17 mouse cellular contexts compared by ENCODE assay signal in the genomic region with DNA sequence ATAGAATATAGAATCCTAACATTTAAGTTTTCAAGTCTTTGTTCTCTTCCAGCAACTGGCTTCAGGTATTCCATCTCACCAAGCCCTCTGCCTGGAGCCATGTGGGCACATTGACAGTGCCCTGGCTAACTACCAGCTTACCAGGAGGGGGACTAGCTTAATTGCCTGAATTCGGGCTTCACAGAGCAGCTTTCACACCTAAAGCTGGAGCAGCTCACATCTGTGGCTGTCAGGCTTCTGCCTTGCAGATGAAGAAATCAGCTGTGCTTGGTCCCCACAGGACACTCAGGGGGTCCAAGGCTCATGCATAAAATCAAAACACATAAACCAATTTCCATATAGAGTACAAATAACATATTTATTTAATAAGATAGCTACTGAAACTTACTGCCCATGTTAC.
DNase-seq lines count a peak whose midpoint lies in the region; ATAC-seq and TF ChIP-seq lines count a peak whose summit lies in the region.
"Had no signal": no experiment of that assay in that cellular context is flagged by ENCODE, and none has a peak within 500 bp of the region (broad histone marks: within the 10 kb centered on the region; RNA-seq: fewer than 3 reads in every experiment).

No protein-coding gene starts in this region.

- no peak overlapping the region for H3K9ac ChIP-seq in forebrain, embryonic 14.5 days (ENCODE audit: low read length)
- no peak overlapping the region for H3K9ac ChIP-seq in midbrain, embryonic 16.5 days (ENCODE audit: low read depth, low read length)
- no peak overlapping the region for H3K9ac ChIP-seq in intestine, postnatal 0 days (ENCODE audit: low read depth, low read length)
- H3K9ac ChIP-seq: limb, embryonic 15.5 days had no signal

- peak; percentile 26 for DNase-seq in left cerebral cortex, postnatal 4 days
- DNase-seq in left cerebral cortex, adult 2 months (ENCODE audit: extremely low spot score in 1 of 2, low spot score in 2 of 2): no peak
- DNase-seq in forebrain, embryonic 14.5 days (ENCODE audit: low spot score): peak; percentile 44
- peak; percentile 3 for DNase-seq in forelimb bud, embryonic 11.5 days (ENCODE audit: low read depth, low spot score)
- no peak for DNase-seq in kidney, postnatal 36 days
- DNase-seq: adrenal gland, postnatal 36 days; gastrocnemius, postnatal 10 days; heart, adult 2 months; kidney, adult 8-10 months; kidney, postnatal 4 days; lung, postnatal 14 days; right cerebral cortex, postnatal 4 days; thymus, postnatal 25 days had no signal

- no peak overlapping the region for H3K4me3 ChIP-seq in left cerebral cortex, adult 2 months
- no peak overlapping the region for H3K4me3 ChIP-seq in forebrain, embryonic 14.5 days (ENCODE audit: low read depth, low read length)
- H3K4me3 ChIP-seq in midbrain, embryonic 16.5 days (ENCODE audit: low read depth, low read length): no peak overlapping the region
- H3K4me3 ChIP-seq in intestine, postnatal 0 days (ENCODE audit: low read depth, low read length): no peak overlapping the region
- H3K4me3 ChIP-seq: heart, adult 2 months; limb, embryonic 15.5 days had no signal

- no peaks in the 10 kb centered on the region for H3K9me3 ChIP-seq in forebrain, embryonic 14.5 days (replicated peaks; ENCODE audit: control insufficient read depth, low read length)
- no peaks in the 10 kb centered on the region for H3K9me3 ChIP-seq in midbrain, embryonic 16.5 days (replicated peaks; ENCODE audit: control insufficient read depth, low read length, poor library complexity, severe bottlenecking)
- H3K9me3 ChIP-seq in intestine, postnatal 0 days (ENCODE audit: control insufficient read depth): no peaks in the 10 kb centered on the region
- H3K9me3 ChIP-seq: G1E; limb, embryonic 15.5 days had no signal

- TF ChIP-seq CTCF in left cerebral cortex, adult 2 months (IDR thresholded peaks at IDR 0.05): no peak
- TF ChIP-seq CTCF in intestine, postnatal 0 days (IDR thresholded peaks at IDR 0.05; ENCODE audit: low read depth): no peak

- intact Hi-C loops in left cerebral cortex, postnatal 4 days (cut with DNase I): no loop called here
- intact Hi-C loops in left cerebral cortex, adult 2 months (cut with DNase I): no loop called here

- ATAC-seq in forebrain, embryonic 14.5 days: peak; percentile 67
- peak; percentile 62; the same call in 1 of the 2 replicates for ATAC-seq in midbrain, embryonic 16.5 days
- no peak for ATAC-seq in intestine, postnatal 0 days

- no peaks in the 10 kb centered on the region for H3K27me3 ChIP-seq in forebrain, embryonic 14.5 days (replicated peaks; ENCODE audit: control insufficient read depth, insufficient read depth, low read length)
- no peaks in the 10 kb centered on the region for H3K27me3 ChIP-seq in midbrain, embryonic 16.5 days (ENCODE audit: control insufficient read depth, insufficient read depth, low read depth, low read length)
- no peaks in the 10 kb centered on the region for H3K27me3 ChIP-seq in intestine, postnatal 0 days (replicated peaks; ENCODE audit: control insufficient read depth, insufficient read depth, low read length)
- H3K27me3 ChIP-seq: limb, embryonic 15.5 days had no signal

- 0 out of 2 replicates have a peak, but pooled peaks cover 3% of the 10 kb centered on the region for H3K4me1 ChIP-seq in forebrain, embryonic 14.5 days (ENCODE audit: control insufficient read depth, insufficient read depth, low read length)
- H3K4me1 ChIP-seq in midbrain, embryonic 16.5 days (ENCODE audit: control insufficient read depth, insufficient read depth, low read length): peaks cover 3% of the 10 kb centered on the region; the same call in 1 of the 2 replicates
- no peaks in the 10 kb centered on the region for H3K4me1 ChIP-seq in intestine, postnatal 0 days (replicated peaks; ENCODE audit: control insufficient read depth, insufficient read depth, low read length)
- H3K4me1 ChIP-seq: limb, embryonic 15.5 days had no signal

- no peak overlapping the region for H3K4me2 ChIP-seq in forebrain, embryonic 14.5 days (ENCODE audit: low read length)
- H3K4me2 ChIP-seq in midbrain, embryonic 16.5 days (ENCODE audit: low read length): no peak overlapping the region
- no peak overlapping the region for H3K4me2 ChIP-seq in intestine, postnatal 0 days (replicated peaks; ENCODE audit: low read depth)
- H3K4me2 ChIP-seq: limb, embryonic 15.5 days had no signal

- WGBS in forebrain, embryonic 14.5 days: 32% methylated on average over 1 of the region's 1 CpGs
- WGBS in midbrain, embryonic 16.5 days: 30% methylated on average over 1 of the region's 1 CpGs
- 68% methylated on average over 1 of the region's 1 CpGs for WGBS in intestine, postnatal 0 days

- H3K27ac ChIP-seq in left cerebral cortex, adult 2 months: no peak overlapping the region
- H3K27ac ChIP-seq in forebrain, embryonic 14.5 days (ENCODE audit: low read depth, low read length): no peak overlapping the region
- no peak overlapping the region for H3K27ac ChIP-seq in midbrain, embryonic 16.5 days (ENCODE audit: low read length)
- H3K27ac ChIP-seq in intestine, postnatal 0 days (ENCODE audit: low read depth, low read length): no peak overlapping the region
- H3K27ac ChIP-seq: heart, adult 2 months; limb, embryonic 15.5 days had no signal

- H3K36me3 ChIP-seq in forebrain, embryonic 14.5 days (ENCODE audit: control insufficient read depth, insufficient read depth, low read length): no peaks in the 10 kb centered on the region
- no peaks in the 10 kb centered on the region for H3K36me3 ChIP-seq in midbrain, embryonic 16.5 days (ENCODE audit: control insufficient read depth, insufficient read depth, low read length)
- no peaks in the 10 kb centered on the region for H3K36me3 ChIP-seq in intestine, postnatal 0 days (ENCODE audit: control insufficient read depth, insufficient read depth)
- H3K36me3 ChIP-seq: G1E; limb, embryonic 15.5 days had no signal

Comparison
In these comparisons a context has a peak if more than half of its experiments do, and no peak if none do; other contexts are left out.
1. DNase-seq: peak in left cerebral cortex, postnatal 4 days (single experiment), forebrain, embryonic 14.5 days (single experiment) and forelimb bud, embryonic 11.5 days (single experiment); none in left cerebral cortex, adult 2 months (0 of 2) and kidney, postnatal 36 days (0 of 2).